In genomic region chrX:17751466-17751865, GRCm38 (mm10) we compare ENCODE assay signal across 16 mouse cellular contexts.
"Had no signal": no experiment of that assay in that cellular context is flagged by ENCODE, and none has a peak within 500 bp of the region (broad histone marks: within the 10 kb centered on the region; RNA-seq: fewer than 3 reads in every experiment).

No protein-coding gene starts in this region.

- H3K27ac ChIP-seq: lung, embryonic 15.5 days; macrophage; midbrain, embryonic 13.5 days; midbrain, embryonic 15.5 days; neural tube, embryonic 12.5 days; stomach, embryonic 15.5 days; stomach, postnatal 0 days had no signal

- H3K4me1 ChIP-seq: lung, embryonic 15.5 days; megakaryocyte, embryonic 14.5 days; midbrain, embryonic 13.5 days; midbrain, embryonic 15.5 days; neural tube, embryonic 12.5 days; stomach, embryonic 15.5 days had no signal

- H3K36me3 ChIP-seq: lung, embryonic 15.5 days; midbrain, embryonic 13.5 days; midbrain, embryonic 15.5 days; neural tube, embryonic 12.5 days; stomach, embryonic 15.5 days had no signal

- H3K9me3 ChIP-seq: lung, embryonic 15.5 days; megakaryocyte, embryonic 14.5 days; midbrain, embryonic 13.5 days; midbrain, embryonic 15.5 days; neural tube, embryonic 12.5 days; stomach, embryonic 15.5 days had no signal

- H3K9ac ChIP-seq: liver, postnatal 0 days; lung, embryonic 15.5 days; midbrain, embryonic 13.5 days; midbrain, embryonic 15.5 days; neural tube, embryonic 12.5 days; stomach, embryonic 15.5 days had no signal

- DNase-seq: liver, postnatal 0 days; lung, adult 2 months; lung, postnatal 14 days; lung, postnatal 36 days; right cerebral cortex, postnatal 14 days; thymus, adult 2 months; thymus, postnatal 25 days; thymus, postnatal 4 days had no signal

- H3K27me3 ChIP-seq: lung, embryonic 15.5 days; megakaryocyte, embryonic 14.5 days; midbrain, embryonic 13.5 days; midbrain, embryonic 15.5 days; neural tube, embryonic 12.5 days; stomach, embryonic 15.5 days had no signal

- H3K4me3 ChIP-seq: lung, embryonic 15.5 days; megakaryocyte, embryonic 14.5 days; midbrain, embryonic 13.5 days; midbrain, embryonic 15.5 days; neural tube, embryonic 12.5 days; stomach, embryonic 15.5 days had no signal
